Mouse (Mus musculus) layer of hippocampus, adult 2 months (tissue): ENCODE results near the gene Sccpdh. TPM values are rescaled to one million over a fixed set of nuclear protein-coding genes. Genes with fewer than 3 reads are reported as not detected.

Experiments used
- DNase-seq, 2 experiments: peaks; one replicate each; pipeline ENCODE4 v3.0.0; 2022; ENCODE audit warnings: low spot score in 2 of 2
- H3K27ac ChIP-seq: fragments of 200-600 bp; 2 replicates; pipeline ENCODE4 v1.8.1; 2022
- H3K4me3 ChIP-seq: fragments of 200-600 bp; 2 replicates; pipeline ENCODE4 v1.8.1; 2022; ENCODE audit warnings: mild to moderate bottlenecking
- CTCF ChIP-seq: fragments of 200-600 bp; conservative IDR thresholded peaks from 2 replicates; pipeline ENCODE4 v1.8.1; 2022; ENCODE audit warnings: antibody characterized with exemption, mild to moderate bottlenecking, moderate library complexity
- long read RNA-seq, 2 experiments: library from polyadenylated mRNA; stranded (forward); transcript quantifications; one replicate each; pipeline ENCODE4 v2.0.0; 2021; ENCODE audit warnings: borderline mapping rate in 2 of 2
- total RNA-seq, 2 experiments: library from RNA; stranded (reverse); gene quantifications; 2 replicates each; pipeline ENCODE4 v1.2.3; 2021

Sccpdh gene
- total RNA-seq = 10 to 100 TPM; 54.6 to 56.1 TPM
- long read RNA-seq, experiment 1, transcript Sccpdh-201 (12 exons, 1,948 nt) = major isoform, 59 of 64 reads
- long read RNA-seq, experiment 1, partial matches to known transcripts = 3 of 64 reads
- long read RNA-seq, experiment 1, other reads (novel, unspliced or antisense) = 2 of 64 reads
- long read RNA-seq, experiment 2, transcript Sccpdh-201 (12 exons, 1,948 nt) = major isoform, 90 of 94 reads
- long read RNA-seq, experiment 2, partial matches to known transcripts = 1 of 94 reads
- long read RNA-seq, experiment 2, other reads (novel, unspliced or antisense) = 2 of 94 reads

DNA sequence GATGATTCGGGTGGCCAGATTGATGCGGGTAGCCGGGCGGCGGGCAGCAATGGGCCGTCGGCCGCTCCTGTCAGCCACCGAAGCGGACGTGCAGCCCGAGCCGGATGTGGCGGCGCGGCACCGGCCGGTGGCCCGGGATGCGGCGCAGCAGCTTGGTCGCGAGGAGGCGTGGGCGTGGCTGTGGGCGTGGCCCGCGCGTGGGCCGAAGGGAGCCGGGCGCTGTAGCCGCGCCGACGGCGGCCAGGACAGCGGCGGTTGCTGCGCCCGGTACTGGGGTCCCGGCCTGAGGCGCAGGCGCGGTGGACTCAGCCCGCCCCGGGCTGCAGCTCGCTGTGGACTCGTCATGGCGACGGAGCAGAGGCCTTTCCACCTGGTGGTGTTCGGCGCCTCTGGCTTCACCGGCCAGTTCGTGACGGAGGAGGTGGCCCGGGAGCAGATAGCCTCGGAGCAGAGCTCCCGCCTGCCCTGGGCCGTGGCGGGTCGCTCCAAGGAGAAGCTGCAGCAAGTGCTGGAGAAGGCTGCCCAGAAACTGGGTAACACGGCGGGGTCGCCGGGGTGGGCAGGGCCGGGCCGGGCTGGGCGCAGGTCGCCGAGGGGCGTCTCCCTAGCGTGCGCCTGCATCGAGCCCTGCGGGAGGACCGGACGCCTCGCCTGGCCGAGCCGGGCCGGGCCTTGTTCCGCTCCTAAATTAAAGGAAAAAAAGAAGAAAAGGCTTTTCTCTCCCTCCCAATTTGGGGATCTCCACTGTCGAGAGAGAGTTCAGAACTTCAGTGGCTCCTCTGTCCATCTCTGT, at the start of gene Sccpdh:
Gene Sccpdh, plus strand, starts transcription at position 198 of the 793 bp plus-strand sequence.
- TF ChIP-seq CTCF = no peak
- DNase-seq = peak; percentile 77 to 82
- Histone ChIP-seq H3K27ac (peak within 1 kb of the TSS; percentile 86), H3K4me3 (peak within 1 kb of the TSS; percentile 84)

GRCm38 (mm10) chr1:179622665-179623064, 45.3 kb upstream of the Sccpdh start:
- no peak for TF ChIP-seq CTCF
- no peak for DNase-seq
- H3K27ac ChIP-seq = no peak overlapping the region
- H3K4me3 ChIP-seq = no peak overlapping the region

DNA sequence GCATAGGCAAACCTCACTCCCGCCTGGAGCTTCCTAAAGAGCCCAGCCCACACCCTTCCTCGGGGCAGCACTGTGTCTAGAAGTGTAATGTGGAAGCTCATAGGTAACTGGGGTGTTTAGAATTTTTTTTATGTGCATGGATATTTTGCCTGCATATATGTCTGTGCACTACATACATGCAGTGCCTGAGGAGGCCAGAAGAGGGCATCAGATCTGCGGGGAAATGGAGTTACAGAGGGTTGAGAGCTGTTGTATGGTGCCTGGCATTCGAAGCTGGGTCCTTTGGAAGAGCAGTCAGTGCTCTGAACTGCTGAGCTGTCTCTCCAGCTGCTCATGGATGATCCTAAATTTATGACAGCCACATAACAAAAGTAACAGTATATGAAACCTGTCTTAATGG, 44.4 kb upstream of the Sccpdh start:
- no peak overlapping the region for H3K27ac ChIP-seq
- DNase-seq = peak in 1 of 2 experiments; percentile 37
- no peak overlapping the region for H3K4me3 ChIP-seq
- TF ChIP-seq CTCF = peak; percentile 78

DNA sequence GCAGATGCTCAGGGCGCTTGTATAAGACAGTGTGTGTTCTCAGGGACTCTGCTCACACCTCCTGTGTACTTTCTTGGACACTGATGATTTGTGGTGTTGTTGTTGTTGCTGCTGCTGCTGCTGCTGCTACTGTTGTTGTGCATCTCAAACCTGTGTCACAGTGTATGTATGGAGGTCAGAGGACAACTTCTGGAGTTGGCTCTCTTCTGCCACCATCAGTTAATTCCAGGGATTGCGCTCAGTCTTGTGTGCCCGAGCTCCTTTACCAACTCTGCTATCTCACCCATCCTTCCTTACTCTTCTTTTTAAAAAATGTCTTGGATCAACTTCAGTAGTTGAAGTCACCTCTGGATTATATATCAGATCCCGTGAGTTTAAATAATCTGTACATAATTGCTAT, 43.7 kb upstream of the Sccpdh start:
- peak; percentile 82 for TF ChIP-seq CTCF
- Histone ChIP-seq H3K27ac (no peak overlapping the region), H3K4me3 (no peak overlapping the region)
- DNase-seq = peak in 1 of 2 experiments; percentile 48

DNA sequence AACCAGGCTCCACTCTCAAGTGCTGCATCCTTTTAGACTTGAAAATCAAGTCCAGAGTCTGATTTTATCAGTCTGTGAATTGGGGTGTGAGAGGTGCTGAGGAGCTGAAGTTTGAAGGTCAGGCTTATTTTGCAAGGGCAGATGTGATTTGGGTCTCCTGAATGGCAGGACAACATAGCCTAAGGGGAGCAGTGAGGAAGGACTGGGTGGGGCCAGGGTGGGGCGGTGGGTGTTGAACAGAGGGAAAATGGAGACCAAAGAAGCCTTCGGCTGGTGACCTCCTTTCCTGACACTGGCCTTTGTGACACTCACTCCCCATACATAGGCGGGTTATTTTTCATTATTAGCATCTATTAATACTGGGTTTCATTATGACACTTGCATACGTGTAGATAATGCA, 40.2 kb upstream of the Sccpdh start:
- TF ChIP-seq CTCF = no peak
- Histone ChIP-seq H3K4me3 (no peak overlapping the region), H3K27ac (no peak overlapping the region)
- DNase-seq = no peak

DNA sequence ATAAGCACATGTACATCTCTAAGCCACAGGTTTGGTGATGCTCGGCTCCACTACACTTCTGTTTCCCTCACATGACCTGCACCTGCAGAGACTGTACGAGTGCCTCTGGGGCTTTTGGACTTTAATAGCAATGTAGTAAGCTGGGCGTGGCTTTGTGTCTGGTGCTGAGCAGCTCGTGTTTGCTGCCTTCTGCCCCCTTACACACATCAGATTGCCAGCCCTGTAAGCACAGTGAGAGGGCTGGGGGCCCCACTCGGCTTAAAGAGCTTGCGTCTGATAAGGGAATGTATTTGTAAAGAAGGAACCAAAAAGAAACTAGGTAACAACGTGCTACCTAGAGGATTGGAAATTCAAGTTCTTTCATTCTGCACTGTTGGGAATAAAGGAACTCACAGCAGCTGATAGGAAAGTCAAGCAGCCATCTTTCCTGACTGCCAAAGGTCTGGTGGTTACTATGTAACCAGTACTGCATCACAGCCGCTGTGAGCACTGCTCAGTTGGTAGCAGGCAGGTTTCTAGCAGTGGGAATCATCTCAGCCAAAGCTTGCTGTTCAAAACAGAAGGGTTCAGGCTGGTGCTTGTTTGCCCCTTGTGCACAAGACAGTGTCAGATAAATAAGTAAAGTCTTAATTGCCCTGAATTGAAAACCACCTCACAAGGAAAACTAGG, 39.4 kb upstream of the Sccpdh start:
- DNase-seq = no peak
- no peak overlapping the region for H3K27ac ChIP-seq
- TF ChIP-seq CTCF = no peak
- H3K4me3 ChIP-seq = no peak overlapping the region

DNA sequence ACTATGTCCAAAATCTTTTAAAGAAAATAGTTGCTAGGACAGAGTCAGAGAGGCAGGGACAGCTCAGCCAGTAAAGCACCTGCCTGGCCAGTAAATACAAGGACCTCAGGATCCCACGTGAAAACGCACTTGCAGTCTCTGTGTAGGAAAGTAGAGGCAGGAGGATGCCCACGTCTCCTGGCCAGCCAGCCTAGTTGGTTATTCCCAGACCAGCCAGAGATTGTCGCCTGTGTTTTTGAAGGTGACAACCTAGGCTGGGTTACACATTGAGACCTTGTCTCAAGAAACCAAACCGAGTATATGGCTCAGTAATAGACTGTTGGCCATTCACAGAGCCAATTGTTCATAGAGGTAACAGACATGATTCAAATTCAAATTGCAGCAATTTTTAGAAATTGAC, 38.7 kb upstream of the Sccpdh start:
- Histone ChIP-seq H3K4me3 (no peak overlapping the region), H3K27ac (no peak overlapping the region)
- DNase-seq = no peak
- TF ChIP-seq CTCF = no peak

DNA sequence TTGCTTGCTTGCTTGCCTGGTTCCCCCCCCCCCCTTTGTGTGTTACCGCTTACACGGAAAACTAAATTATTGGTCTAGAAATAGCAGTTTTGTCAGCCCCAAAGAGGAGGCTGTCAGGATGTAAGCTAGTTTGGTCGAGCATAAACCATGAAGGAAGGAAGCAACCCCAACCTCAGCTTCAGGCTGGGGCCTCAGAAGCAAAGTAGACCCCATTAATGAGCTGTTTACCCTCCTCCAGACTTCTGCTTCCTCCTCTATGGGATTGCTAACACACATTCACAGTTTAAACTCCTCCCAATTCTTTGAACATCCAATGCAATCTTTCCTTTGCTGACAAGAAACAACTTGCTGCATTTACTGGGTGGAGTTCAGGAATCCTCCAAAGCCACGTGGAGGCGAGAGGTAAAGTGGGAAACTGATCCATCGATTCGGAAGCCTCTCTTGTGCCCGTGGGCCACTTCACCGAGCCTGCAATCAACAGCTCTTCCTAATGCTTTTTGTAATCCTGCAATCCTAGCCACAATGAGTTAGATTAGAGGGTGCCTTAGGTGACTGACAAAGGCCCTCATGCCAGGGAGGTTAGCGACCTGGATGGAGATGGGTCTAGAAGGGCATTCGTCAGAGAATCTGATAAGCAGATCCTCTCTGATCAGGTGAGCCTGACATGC, 35.1 kb upstream of the Sccpdh start:
- peak in 1 of 2 experiments; percentile 4 for DNase-seq
- no peak for TF ChIP-seq CTCF
- Histone ChIP-seq H3K27ac (no peak overlapping the region), H3K4me3 (no peak overlapping the region)

DNA sequence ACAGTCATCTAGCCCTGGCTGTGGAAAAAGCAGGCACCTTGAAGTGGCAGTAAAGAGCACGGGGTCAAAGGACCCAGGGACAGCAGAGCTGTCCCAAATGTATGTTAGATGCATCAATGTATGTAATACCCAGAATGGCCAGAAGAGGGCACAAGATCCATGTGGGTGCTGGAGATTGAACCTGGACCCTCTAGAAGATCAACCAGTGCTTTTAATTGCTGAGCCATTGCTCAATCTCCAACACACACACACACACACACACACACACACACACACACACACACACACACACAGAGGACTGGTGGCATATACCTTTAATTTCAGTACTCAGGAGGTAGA, 34.6 kb upstream of the Sccpdh start:
- DNase-seq = peak in 1 of 2 experiments; percentile 45
- H3K27ac ChIP-seq = no peak overlapping the region
- H3K4me3 ChIP-seq = no peak overlapping the region
- peak; percentile 74 for TF ChIP-seq CTCF

GRCm38 (mm10) chr1:179634159-179634558, 33.9 kb upstream of the Sccpdh start:
- peak in 1 of 2 experiments; percentile 6 for DNase-seq

DNA sequence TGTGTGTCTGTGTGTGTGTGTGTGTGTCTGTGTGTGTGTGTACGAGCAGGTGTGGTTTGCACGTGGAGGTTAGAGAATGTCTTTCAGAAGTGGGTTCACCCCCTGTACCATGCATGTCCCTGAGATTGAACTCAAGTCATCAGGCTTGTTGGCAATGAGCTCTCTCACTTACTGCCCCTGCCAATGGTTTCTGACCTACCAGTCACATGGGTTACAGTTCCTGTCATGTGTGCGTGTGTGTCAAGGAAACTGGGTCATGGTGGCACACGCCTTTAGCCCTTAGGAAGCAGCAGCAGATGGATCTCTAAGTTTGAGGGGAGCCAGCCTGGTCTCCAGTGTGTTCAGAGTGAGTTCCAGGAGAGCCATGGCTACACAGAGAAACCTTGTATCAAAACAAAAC, 25.3 kb upstream of the Sccpdh start:
- Histone ChIP-seq H3K27ac (no peak overlapping the region), H3K4me3 (no peak overlapping the region)
- no peak for DNase-seq
- no peak for TF ChIP-seq CTCF

More at GRCm38 (mm10) chr1:179634159-179634558, 33.9 kb upstream of the Sccpdh start:
- H3K27ac ChIP-seq = no peak overlapping the region
- no peak overlapping the region for H3K4me3 ChIP-seq
- peak; percentile 60 for TF ChIP-seq CTCF

DNA sequence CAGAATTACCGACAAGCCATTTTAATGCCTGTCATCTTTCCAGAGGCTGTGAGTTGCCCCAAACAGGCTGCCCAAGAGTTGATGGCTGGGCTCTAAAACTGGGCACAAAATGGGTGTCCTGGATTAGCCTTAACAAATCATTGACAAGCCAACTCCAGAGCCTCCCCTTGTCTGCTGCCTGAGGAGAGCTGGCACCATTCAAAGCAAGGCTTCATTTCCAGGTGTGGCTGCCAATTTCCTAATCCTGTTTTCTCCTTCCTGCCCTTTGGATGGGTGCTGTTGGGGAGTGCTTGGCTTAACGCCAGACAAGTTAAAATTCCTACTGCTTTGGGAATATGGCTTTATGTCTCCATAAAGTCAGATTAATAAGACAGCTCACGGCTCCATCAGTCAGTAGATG, 23.9 kb upstream of the Sccpdh start:
- Histone ChIP-seq H3K4me3 (no peak overlapping the region), H3K27ac (no peak overlapping the region)
- TF ChIP-seq CTCF = no peak
- DNase-seq = no peak
